Mouse (Mus musculus) heart, adult 2 months (tissue): ENCODE measurements around the gene Bnipl.

ENCODE experiments used
- CTCF ChIP-seq: fragments of 200-600 bp; IDR thresholded peaks from 2 replicates; pipeline ENCODE4 v1.8.1; 2022; ENCODE audit warnings: antibody characterized with exemption, mild to moderate bottlenecking, moderate library complexity
- EP300 ChIP-seq: fragments of 200-500 bp; IDR thresholded peaks from 2 replicates; pipeline ENCODE4 v1.6.1; 2011; ENCODE audit warnings: low read depth, low read length, control low read depth; ENCODE audit not compliant: insufficient read depth
- POLR2A ChIP-seq: fragments of 200-500 bp; IDR thresholded peaks from 2 replicates; pipeline ENCODE4 v1.6.1; 2011; ENCODE audit warnings: mild to moderate bottlenecking, low read depth, low read length, control low read depth; ENCODE audit not compliant: insufficient read depth

DNA sequence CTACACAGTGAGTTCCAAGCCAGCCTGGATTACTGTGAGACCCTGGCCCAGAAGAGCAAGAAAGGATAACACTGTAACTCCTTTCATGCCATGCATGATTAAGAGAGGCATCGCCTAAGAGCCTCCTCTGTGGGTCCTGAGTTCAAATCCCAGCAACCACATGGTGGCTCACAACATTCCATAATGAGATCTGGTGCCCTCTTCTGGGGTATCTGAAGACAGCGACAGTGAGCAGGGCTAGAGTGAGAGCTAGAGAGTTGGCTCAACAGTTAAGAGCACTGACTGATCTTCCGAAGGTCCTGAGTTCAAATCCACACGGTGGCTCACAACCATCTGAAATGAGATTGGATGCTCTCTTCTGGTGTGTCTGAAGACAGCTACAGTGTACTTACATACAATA lies 23.5 kb upstream of the Bnipl start:
- TF ChIP-seq CTCF (no peak), EP300 (no peak), POLR2A (no peak)
